Mouse (Mus musculus) bone marrow, adult 2 months (tissue): ENCODE data around the gene Rbl2. TPM values are rescaled to one million over a fixed set of nuclear protein-coding genes. Genes with fewer than 3 reads are reported as not detected.

Experiments used
- H3K27ac ChIP-seq: fragments of 200-500 bp; 2 replicates; pipeline ENCODE4 v1.5.1; 2012; ENCODE audit warnings: low read depth, mild to moderate bottlenecking, control low read depth, inconsistent platforms, low read length; ENCODE audit not compliant: control insufficient read depth, poor library complexity, insufficient read depth
- H3K4me1 ChIP-seq: fragments of 200-500 bp; 2 replicates; pipeline ENCODE4 v1.6.1; 2011; ENCODE audit warnings: low read length; ENCODE audit not compliant: control insufficient read depth, insufficient read depth
- H3K4me3 ChIP-seq: fragments of 200-500 bp; replicated peaks from 2 replicates; pipeline ENCODE3; 2011; ENCODE audit warnings: mild to moderate bottlenecking, low read depth, low read length, control low read depth; ENCODE audit not compliant: control insufficient read depth
- CTCF ChIP-seq: fragments of 200-500 bp; IDR thresholded peaks from 2 replicates; pipeline ENCODE4 v1.5.1; 2011; ENCODE audit warnings: low read length, control low read depth; ENCODE audit not compliant: control insufficient read depth, insufficient read depth
- POLR2A ChIP-seq: fragments of 200-500 bp; IDR thresholded peaks from 2 replicates; pipeline ENCODE4 v1.6.1; 2011; ENCODE audit warnings: low read depth, mild to moderate bottlenecking, control low read depth, low read length, borderline replicate concordance; ENCODE audit not compliant: control insufficient read depth
- WGBS: fragments of 180-500 bp; shearing (Covaris S2); methylation state at CpG from one replicate; pipeline ENCODE4 v1.1.7; 2018; 5-methylcytosine and 5-hydroxymethylcytosine counted together
- polyA plus RNA-seq: library from polyadenylated mRNA; stranded (reverse); fragments of >200 nt; gene quantifications from 2 replicates; pipeline ENCODE4 v1.2.4, GENCODE M21; 2011; ENCODE audit warnings: low replicate concordance; ENCODE audit not compliant: missing spikeins, insufficient read depth, insufficient read length

Rbl2 gene
- 8.2 and 17.0 TPM in 2 replicates for polyA plus RNA-seq

GRCm38 (mm10) chr8:91069834-91070233 lies at the start of gene Rbl2:
TSS of gene Rbl2 (plus strand) at chr8:91070057.
- Histone ChIP-seq H3K4me3 (peak within 1 kb of the TSS; percentile 97), H3K27ac (peak within 1 kb of the TSS; percentile 93), H3K4me1 (peaks cover 2% of the 10 kb centered on the region; the same call in 1 of the 2 replicates)
- TF ChIP-seq CTCF (no peak), POLR2A (peak; percentile 12; the same call in 1 of the 2 replicates)
- under 1% methylated on average over 25 of the region's 25 CpGs for WGBS

- WGBS = 92% methylated on average over 6 of the region's 6 CpGs
- Histone ChIP-seq H3K4me1 (no peaks in the 10 kb centered on the region), H3K4me3 (no peak overlapping the region), H3K27ac (no peak overlapping the region)
- no peak for TF ChIP-seq CTCF
- no peak for TF ChIP-seq POLR2A
Measured at GRCm38 (mm10) chr8:91034417-91034816, 35.4 kb upstream of the Rbl2 start.

- no peak overlapping the region for H3K4me3 ChIP-seq
- TF ChIP-seq POLR2A = no peak
- TF ChIP-seq CTCF = no peak
- H3K27ac ChIP-seq = no peak overlapping the region
- WGBS = 80% methylated on average over 6 of the region's 6 CpGs
- no peaks in the 10 kb centered on the region for H3K4me1 ChIP-seq
Measured at GRCm38 (mm10) chr8:91036905-91037304, 33.0 kb upstream of the Rbl2 start.

GRCm38 (mm10) chr8:91038637-91039036 lies 31.2 kb upstream of the Rbl2 start:
- no peak overlapping the region for H3K27ac ChIP-seq
- TF ChIP-seq CTCF (no peak), POLR2A (no peak)
- WGBS = 91% methylated on average over 1 of the region's 1 CpGs
- H3K4me3 ChIP-seq = no peak overlapping the region
- no peaks in the 10 kb centered on the region for H3K4me1 ChIP-seq

- no peak for TF ChIP-seq POLR2A
- no peak for TF ChIP-seq CTCF
- WGBS = 86% methylated on average over 4 of the region's 4 CpGs
- no peaks in the 10 kb centered on the region for H3K4me1 ChIP-seq
- H3K27ac ChIP-seq = no peak overlapping the region
- no peak overlapping the region for H3K4me3 ChIP-seq
Measured at GRCm38 (mm10) chr8:91046370-91046769, 23.5 kb upstream of the Rbl2 start.

GRCm38 (mm10) chr8:91051037-91051436 lies 18.8 kb upstream of the Rbl2 start:
- TF ChIP-seq CTCF (no peak), POLR2A (no peak)
- WGBS = 13% methylated on average over 8 of the region's 8 CpGs
- no peak overlapping the region for H3K4me3 ChIP-seq
- H3K4me1 ChIP-seq = no peaks in the 10 kb centered on the region
- H3K27ac ChIP-seq = no peak overlapping the region

GRCm38 (mm10) chr8:91054418-91054817 lies 15.4 kb upstream of the Rbl2 start:
- TF ChIP-seq POLR2A (no peak), CTCF (no peak)
- 48% methylated on average over 4 of the region's 4 CpGs for WGBS
- no peak overlapping the region for H3K4me3 ChIP-seq
- H3K27ac ChIP-seq = no peak overlapping the region
- H3K4me1 ChIP-seq = no peaks in the 10 kb centered on the region

- TF ChIP-seq CTCF (no peak), POLR2A (no peak)
- H3K27ac ChIP-seq = no peak overlapping the region
- no peaks in the 10 kb centered on the region; the same call in 1 of the 2 replicates for H3K4me1 ChIP-seq
- H3K4me3 ChIP-seq = no peak overlapping the region
- 75% methylated on average over 3 of the region's 3 CpGs for WGBS
Measured at GRCm38 (mm10) chr8:91056848-91057247, 13.0 kb upstream of the Rbl2 start.

- H3K27ac ChIP-seq = no peak overlapping the region
- H3K4me1 ChIP-seq = no peaks in the 10 kb centered on the region; the same call in 1 of the 2 replicates
- no peak overlapping the region for H3K4me3 ChIP-seq
- TF ChIP-seq CTCF = no peak
- no peak for TF ChIP-seq POLR2A
Measured at GRCm38 (mm10) chr8:91059086-91059578, 10.7 kb upstream of the Rbl2 start.

GRCm38 (mm10) chr8:91059884-91060510 lies 9.9 kb upstream of the Rbl2 start:
- WGBS = 75% methylated on average over 7 of the region's 7 CpGs
- Histone ChIP-seq H3K27ac (no peak overlapping the region), H3K4me1 (no peaks in the 10 kb centered on the region; the same call in 1 of the 2 replicates), H3K4me3 (no peak overlapping the region)
- TF ChIP-seq POLR2A = no peak
- TF ChIP-seq CTCF = no peak
